Mouse (Mus musculus) cerebellum, postnatal 25 days (tissue): ENCODE data around the gene Trim30c.
A peak's percentile ranks its signal among the peaks of the same experiment; 100 is the strongest.
"Not testable (repeated sequence)": the region's sequence is repeated elsewhere in the genome, so short reads cannot be mapped to it uniquely, and the experiment has no call there.

ENCODE experiments used
- DNase-seq, 2 experiments: peaks; one replicate each; pipeline ENCODE4 v3.0.0; 2021; ENCODE audit warnings: mixed read lengths in 2 of 2

Trim30c gene

DNA sequence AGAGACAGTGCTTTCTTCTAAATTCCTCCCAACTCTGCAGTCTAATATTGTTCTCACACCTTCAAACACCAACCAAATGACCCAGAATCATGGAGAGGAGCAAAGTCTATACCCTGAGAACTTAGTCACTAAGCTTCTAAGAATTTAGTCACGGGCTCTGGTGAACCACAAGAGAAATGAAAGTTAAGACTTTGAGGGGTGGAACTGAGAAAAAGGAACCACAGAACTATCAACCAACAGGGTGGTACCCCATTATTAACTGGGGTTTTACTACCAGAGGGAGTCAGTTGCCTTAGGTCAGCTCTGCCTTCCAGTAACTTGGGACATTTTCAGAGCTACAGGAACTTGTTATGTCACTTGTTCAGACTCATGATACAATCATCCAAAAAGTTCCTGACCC lies at the start of gene Trim30c:
Gene Trim30c, minus strand, starts transcription at position 140 of the 400 bp plus-strand sequence.
- no peak for DNase-seq

DNA sequence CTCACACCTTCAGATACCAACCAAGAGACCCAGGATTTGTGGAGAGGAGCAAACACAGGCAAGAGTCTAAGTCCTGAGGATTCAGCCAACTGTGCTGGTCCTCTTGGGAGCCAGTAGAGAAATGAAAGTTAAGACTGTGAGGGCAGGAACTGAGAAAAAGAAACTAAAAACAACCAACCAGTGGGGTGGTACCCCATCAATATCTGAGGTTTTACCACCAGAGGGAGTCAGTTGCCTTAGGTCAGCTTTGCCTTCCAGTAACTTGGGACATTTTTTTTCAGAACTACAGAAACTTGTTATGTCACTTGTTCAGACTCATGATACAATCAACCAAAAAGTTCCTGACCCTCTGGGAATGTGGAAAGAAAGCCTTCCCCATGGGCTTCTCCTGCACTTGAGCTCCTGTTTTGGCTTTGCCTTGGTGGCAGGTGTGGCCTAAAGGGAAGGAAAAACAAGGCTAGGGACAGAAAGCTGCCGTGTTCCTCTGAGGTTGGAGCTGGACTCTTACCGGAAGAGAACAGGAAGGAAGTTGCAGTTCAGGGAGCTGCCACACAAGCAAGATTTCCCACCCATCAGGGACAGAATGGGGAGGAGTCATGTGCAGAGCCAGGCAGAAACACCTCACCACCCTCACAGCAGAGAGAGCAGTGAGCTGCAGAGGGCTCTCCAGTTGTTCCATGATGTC lies 45.5 kb upstream of the Trim30c start:
- DNase-seq = no peak

DNA sequence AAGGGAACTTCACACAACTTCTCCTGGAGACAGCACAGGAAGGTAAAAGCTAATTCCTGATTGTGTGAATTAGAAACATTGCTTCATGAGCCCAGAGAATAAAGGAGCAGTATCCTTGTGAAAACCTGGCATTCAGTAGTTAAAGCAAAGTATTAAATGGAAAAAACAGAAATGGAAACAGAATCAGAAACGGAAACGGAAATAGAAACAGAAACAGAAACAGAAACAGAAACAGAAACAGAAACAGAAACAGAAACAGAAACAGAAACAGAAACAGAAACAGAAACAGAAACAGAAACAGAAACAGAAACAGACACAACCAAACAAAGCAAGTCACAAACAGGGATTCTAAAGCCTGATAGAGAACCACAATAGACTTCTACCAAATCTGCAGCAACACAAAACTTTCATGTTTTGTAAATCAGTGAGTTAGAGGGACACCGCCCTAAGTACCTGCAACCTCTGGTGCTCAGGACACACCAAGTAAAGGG lies 3.9 kb upstream of the Trim30c start:
- no peak for DNase-seq

DNA sequence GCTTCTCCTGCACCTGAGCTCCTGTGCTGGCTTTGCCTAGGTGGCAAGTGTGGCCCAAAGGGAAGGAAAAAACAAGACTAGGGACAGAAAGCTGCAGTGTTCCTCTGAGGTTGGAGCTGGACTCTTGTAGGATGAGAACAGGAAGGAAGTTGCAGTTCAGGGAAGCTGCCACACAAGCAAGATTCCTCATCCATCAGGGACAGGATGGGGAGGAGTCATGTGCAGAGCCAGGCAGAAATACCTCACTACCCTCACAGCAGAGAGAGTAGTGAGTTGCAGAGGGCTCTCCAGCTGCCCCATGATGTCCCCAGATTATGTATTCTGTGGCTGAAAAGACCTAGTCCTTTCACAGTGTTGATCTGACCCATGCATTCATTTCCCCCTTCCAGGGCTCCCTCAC lies 503 bp upstream of the Trim30c start:
- DNase-seq = no peak

DNA sequence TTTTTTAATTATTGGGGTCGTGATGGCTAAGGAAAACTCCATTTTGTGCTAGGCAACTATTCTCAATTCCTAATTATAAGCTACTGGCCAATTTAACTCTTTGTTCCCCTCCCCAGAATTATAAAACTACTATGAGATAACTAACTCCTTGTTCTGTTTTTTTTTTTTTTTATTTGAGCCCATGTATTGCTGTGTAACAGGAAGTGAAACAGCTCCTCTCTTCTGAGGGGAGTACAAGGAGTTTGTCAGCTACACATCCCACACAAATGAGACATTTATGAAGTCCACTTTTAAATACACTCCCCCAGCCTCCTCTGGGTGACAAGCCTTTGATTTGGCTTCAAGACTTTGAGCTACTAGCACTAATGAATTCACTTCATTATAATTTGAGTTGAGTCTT lies 2.1 kb downstream of the Trim30c start:
- no peak for DNase-seq

DNA sequence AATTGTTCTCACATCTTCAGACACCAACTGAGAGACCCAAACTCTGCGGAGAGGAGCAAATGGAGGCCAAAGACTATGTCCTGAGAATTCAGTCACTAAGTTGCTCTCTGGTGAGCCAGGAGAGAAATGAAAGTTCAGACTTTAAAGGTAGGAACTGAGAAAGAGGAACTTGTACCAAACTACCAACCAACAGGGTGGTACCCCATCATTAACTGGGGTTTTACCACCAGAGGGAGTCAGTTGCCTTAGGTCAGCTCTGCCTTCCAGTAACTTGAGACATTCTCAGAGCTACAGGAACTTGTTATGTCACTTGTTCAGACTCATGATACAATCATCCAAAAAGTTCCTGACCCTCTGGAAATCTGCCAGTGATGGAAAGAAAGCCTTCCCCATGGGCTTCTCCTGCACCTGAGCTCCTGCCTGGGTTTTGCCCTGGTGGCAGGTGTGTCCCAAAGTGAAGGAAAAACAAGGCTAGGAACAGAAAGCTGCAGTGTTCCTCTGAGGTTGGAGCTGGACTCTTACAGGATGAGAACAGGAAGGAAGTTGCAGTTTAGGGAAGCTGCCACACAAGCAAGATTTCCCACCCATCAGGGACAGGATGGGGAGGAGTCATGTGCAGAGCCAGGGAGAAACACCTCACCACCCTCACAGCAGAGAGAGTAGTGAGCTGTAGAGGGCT lies 30.8 kb downstream of the Trim30c start, which contains the start of gene Trim30b:
Gene Trim30b, minus strand, starts transcription at position 149 of the 679 bp plus-strand sequence.
- DNase-seq = no peak

DNA sequence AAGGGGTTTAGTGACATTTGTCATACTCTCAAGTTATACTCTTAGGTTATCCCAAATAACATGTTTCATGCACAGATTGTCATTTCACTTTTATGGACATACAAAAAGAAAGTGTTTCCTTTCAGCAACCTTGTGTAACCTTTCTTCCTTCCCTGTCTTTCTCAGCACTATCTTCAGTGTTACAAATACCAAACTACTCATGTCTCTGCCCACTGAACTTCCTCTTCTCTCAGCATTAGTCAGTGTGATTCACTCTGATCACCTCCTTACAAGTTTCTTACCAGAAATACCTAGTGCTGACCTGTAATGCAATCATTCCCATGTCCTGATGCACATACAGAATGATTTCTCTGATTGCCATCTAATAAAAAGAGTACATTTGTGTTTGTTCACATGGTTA lies 34.3 kb downstream of the Trim30c start:
- DNase-seq = no peak

DNA sequence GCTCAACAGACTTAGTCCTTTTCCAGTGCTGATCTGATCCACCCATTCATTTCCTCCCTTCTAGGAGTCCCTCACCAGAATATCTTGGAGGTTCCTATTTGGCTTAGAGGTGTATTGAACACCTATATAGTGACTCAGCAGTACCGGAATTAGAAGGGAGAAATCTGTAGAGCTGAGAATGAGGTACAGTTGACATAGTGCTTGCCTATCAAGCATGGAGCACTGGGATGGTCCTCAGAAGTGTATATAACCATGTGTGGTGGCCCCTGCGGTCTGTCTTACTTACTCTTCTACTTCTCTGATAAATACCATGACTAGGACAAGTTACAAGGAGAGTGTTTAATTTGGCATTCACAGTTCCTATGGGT lies 47.1 kb downstream of the Trim30c start:
- DNase-seq = no peak

DNA sequence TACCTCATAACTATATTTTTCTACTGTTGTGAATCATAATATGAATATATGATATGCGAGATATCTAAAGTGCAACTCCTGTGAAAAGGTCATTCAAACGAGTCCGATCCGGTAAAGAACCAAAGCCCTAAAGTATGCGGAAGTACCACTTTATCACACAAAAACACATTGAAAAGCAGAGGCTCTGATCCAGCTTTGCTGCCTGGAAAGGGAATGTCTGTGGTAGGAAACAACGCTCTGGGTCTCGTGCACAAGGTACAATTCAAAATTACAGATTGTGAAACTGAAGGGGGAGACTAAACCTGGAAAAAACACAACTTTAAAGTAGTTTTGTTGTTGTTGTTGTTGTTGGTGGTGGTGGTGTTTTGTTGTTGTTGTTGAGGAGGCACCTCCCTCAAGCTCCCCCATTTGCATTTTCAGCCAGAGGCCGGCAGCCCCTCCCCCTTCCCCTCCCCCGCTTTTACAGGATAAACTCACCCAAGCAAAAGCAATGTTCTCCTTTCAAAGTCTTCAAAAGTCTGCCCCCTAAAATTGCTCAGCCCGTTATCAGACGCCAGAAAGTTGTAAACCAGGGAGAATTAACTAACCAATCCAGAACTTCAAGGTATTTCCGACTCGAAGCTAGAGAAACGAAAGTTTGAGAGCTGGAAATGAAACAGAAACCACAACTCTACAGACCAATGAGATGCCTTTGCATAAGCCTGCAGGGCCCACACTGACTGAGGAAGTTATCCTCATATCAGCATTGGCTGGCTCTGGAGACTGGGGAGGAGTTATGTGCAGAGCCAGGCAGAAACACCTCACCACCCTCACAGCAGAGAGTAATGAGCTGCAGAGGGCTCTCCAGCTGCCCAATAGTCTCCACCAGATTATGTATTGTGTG lies 47.7 kb downstream of the Trim30c start, which contains the start of gene Trim12c:
Gene Trim12c, minus strand, starts transcription at position 646 of the 883 bp plus-strand sequence.
- DNase-seq = peak in 1 of 2 experiments; percentile 2

DNA sequence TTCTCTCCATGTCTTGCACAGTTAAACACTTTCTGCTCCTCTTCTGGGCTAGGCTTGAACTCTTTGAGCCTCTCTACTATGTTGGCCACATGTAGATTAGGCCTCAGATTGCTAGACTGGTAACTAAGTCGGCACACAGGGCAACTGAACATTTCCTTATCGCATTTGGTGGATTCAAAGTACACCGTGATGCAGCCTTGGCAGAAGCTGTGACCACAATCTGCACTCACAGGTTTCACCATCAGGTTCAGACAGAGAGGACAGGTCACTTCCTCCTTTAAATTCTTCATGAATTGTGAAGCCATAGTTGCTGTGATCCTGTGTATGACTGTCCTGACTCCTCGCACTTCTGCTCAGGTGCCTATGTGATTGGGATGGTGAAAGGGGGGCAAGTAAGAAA lies 52.6 kb downstream of the Trim30c start:
- not testable (repeated sequence) for DNase-seq

DNA sequence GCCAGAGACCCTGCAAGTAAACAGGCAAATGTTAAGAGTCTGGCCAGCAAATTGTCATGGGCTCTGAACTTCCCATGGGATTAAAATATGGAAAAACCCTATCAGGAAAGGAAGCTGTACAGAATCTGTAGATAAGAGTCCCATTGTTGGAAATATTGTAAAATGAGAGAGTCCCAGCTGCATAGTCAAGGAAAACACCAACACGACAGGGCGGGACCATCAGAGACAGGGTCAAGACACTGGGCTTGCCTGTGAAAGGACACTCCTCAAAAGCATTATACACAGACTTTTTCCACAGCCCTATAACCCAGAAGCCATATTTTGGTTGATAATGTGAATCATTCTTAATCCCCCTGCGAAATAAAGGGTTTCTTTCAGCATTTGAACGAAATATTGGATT lies 59.9 kb downstream of the Trim30c start:
- DNase-seq = not testable (repeated sequence)

DNA sequence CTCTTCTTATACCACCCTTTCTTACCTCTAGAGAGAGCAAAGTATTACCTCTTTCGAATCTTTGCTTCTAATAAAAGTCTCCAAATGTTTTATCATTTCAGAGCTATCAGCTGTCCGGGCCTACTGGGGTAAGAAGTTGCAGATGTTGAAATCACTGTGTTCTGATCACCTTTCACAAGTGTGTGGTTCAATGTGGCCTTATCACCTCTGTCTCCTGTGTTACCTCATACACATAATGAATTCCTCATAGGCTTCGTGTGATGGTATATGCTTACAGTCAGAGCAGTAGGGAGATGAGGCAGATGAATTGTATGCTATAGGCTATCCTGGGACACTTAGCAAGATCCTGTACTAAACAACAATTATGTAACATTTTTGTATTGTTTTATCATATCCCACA lies 65.1 kb downstream of the Trim30c start:
- not testable (repeated sequence) for DNase-seq
